Comparison of ENCODE assay signal across 9 mouse cellular contexts in genomic region chr8:89850209-89850796, GRCm38 (mm10).
DNase-seq lines count a peak whose midpoint lies in the region; ATAC-seq and TF ChIP-seq lines count a peak whose summit lies in the region.
"Had no signal": no experiment of that assay in that cellular context is flagged by ENCODE, and none has a peak within 500 bp of the region (broad histone marks: within the 10 kb centered on the region; RNA-seq: fewer than 3 reads in every experiment).

No protein-coding gene starts in this region.

- H3K4me3 ChIP-seq in heart, embryonic 14.5 days (ENCODE audit: control insufficient read depth in 1 of 2, insufficient read depth in 1 of 2, low read depth in 1 of 2, low read length in 2 of 2) = no peak overlapping the region
- no peak overlapping the region for H3K4me3 ChIP-seq in lung, embryonic 14.5 days (ENCODE audit: low read depth, low read length)
- H3K4me3 ChIP-seq: megakaryocyte, embryonic 14.5 days had no signal

- no peaks in the 10 kb centered on the region for H3K9me3 ChIP-seq in heart, embryonic 14.5 days (ENCODE audit: control insufficient read depth, low read length)
- no peaks in the 10 kb centered on the region for H3K9me3 ChIP-seq in lung, embryonic 14.5 days (ENCODE audit: low read depth, low read length)
- H3K9me3 ChIP-seq: megakaryocyte, embryonic 14.5 days had no signal

- no peaks in the 10 kb centered on the region for H3K36me3 ChIP-seq in heart, embryonic 14.5 days (ENCODE audit: control insufficient read depth, insufficient read depth, low read length)
- no peaks in the 10 kb centered on the region for H3K36me3 ChIP-seq in lung, embryonic 14.5 days (ENCODE audit: insufficient read depth)

- H3K27me3 ChIP-seq in heart, embryonic 14.5 days (ENCODE audit: control insufficient read depth, insufficient read depth, low read length) = no peaks in the 10 kb centered on the region
- H3K27me3 ChIP-seq in lung, embryonic 14.5 days (ENCODE audit: insufficient read depth, low read length) = no peaks in the 10 kb centered on the region
- H3K27me3 ChIP-seq: megakaryocyte, embryonic 14.5 days had no signal

- H3K4me1 ChIP-seq in heart, embryonic 14.5 days (ENCODE audit: control insufficient read depth in 2 of 2, insufficient read depth in 2 of 2, low read length in 2 of 2) = 0 out of 4 replicates have a peak, but pooled peaks cover 0 to 3% of the 10 kb centered on the region in 2 experiments
- H3K4me1 ChIP-seq in lung, embryonic 14.5 days (ENCODE audit: insufficient read depth) = no peaks in the 10 kb centered on the region
- H3K4me1 ChIP-seq: megakaryocyte, embryonic 14.5 days had no signal

- no peak overlapping the region for H3K9ac ChIP-seq in heart, embryonic 14.5 days (ENCODE audit: low read length)
- no peak overlapping the region for H3K9ac ChIP-seq in lung, embryonic 14.5 days

- no peak overlapping the region for H3K4me2 ChIP-seq in heart, embryonic 14.5 days (ENCODE audit: low read length)
- no peak overlapping the region for H3K4me2 ChIP-seq in lung, embryonic 14.5 days

- TF ChIP-seq CTCF in lung, embryonic 14.5 days (IDR thresholded peaks at IDR 0.05; ENCODE audit: low read depth) = peak; percentile 75

- 42% methylated on average over 3 of the region's 3 CpGs for WGBS in heart, embryonic 14.5 days
- 41% methylated on average over 3 of the region's 3 CpGs for WGBS in lung, embryonic 14.5 days

- peak; percentile 43 for DNase-seq in testis, postnatal 10 days (ENCODE audit: low spot score)
- DNase-seq in testis, postnatal 14 days (ENCODE audit: low spot score) = no peak
- DNase-seq in embryo, embryonic 10.5 days (ENCODE audit: low spot score) = peak; percentile 84
- peak; percentile 56 for DNase-seq in kidney, postnatal 14 days
- peak; percentile 75 for DNase-seq in lung, embryonic 14.5 days
- peak; percentile 63 for DNase-seq in right cerebral cortex, postnatal 25 days
- DNase-seq in ovary, postnatal 36 days (ENCODE audit: low spot score) = no peak

- ATAC-seq in heart, embryonic 14.5 days (ENCODE audit: insufficient number of reproducible peaks, insufficient read depth, low FRiP score, low read depth) = peak; percentile 68; the same call in 1 of the 2 replicates
- ATAC-seq in lung, embryonic 14.5 days (ENCODE audit: insufficient read depth) = 0 out of 2 replicates have a peak, but pooled peaks have one; percentile 56

- peak overlapping the region in 1 of 2 experiments; percentile 22; a peak in 2 of 4 replicates for H3K27ac ChIP-seq in heart, embryonic 14.5 days (replicated peaks in 1 of 2; ENCODE audit: control insufficient read depth in 1 of 2, insufficient read depth in 1 of 2, low read depth in 2 of 2, low read length in 2 of 2)
- H3K27ac ChIP-seq in lung, embryonic 14.5 days (ENCODE audit: low read depth) = no peak overlapping the region

Comparison
In these comparisons a context has a peak if more than half of its experiments do, and no peak if none do; other contexts are left out.
1. DNase-seq: peak in testis, postnatal 10 days (single experiment), embryo, embryonic 10.5 days (single experiment), kidney, postnatal 14 days (single experiment), lung, embryonic 14.5 days (single experiment) and right cerebral cortex, postnatal 25 days (single experiment); none in testis, postnatal 14 days (single experiment) and ovary, postnatal 36 days (single experiment).